Mouse (Mus musculus) E14TG2a.4 (cell line): ENCODE results near the gene Ptgr1.

Experiments
- CTCF ChIP-seq: conservative IDR thresholded peaks from 2 replicates; pipeline ENCODE4 v1.5.1; 2014; ENCODE audit warnings: low read length
- POU5F1 ChIP-seq: IDR thresholded peaks from 2 replicates; pipeline ENCODE4 v1.6.1; 2014; ENCODE audit warnings: low read length, borderline replicate concordance

- no peak for TF ChIP-seq CTCF
- TF ChIP-seq POU5F1 = no peak
Observed at GRCm38 (mm10) chr4:58975711-58976110, 11.2 kb downstream of the Ptgr1 start.
